Mouse (Mus musculus): ENCODE data around the gene C2cd5. TPM values are rescaled to one million over a fixed set of nuclear protein-coding genes. Genes with fewer than 3 reads are reported as not detected.

C2cd5 gene
- polyA plus RNA-seq, 1 experiment from 2014 or later = 42.8 TPM

- Histone ChIP-seq H3K4me2 (ENCODE audit: low read length) (no peak overlapping the region), H3K4me1 (ENCODE audit: control insufficient read depth, insufficient read depth, low read length) (no peaks in the 10 kb centered on the region), H3K27ac (replicated peaks; ENCODE audit: low read depth, low read length) (no peak overlapping the region), H3K36me3 (ENCODE audit: control insufficient read depth, insufficient read depth, low read length) (peaks cover 87% of the 10 kb centered on the region), H3K9ac (replicated peaks; ENCODE audit: low read length) (no peak overlapping the region), H3K4me3 (replicated peaks; ENCODE audit: low read depth, low read length) (no peak overlapping the region), H3K27me3 (ENCODE audit: control insufficient read depth, insufficient read depth, low read length) (no peaks in the 10 kb centered on the region), H3K9me3 (ENCODE audit: control insufficient read depth, low read length) (no peaks in the 10 kb centered on the region)
- ATAC-seq (ENCODE audit: low FRiP score, low TSS enrichment) (no peak), DNase-seq (no peak)
- 93% methylated on average over 2 of the region's 2 CpGs for WGBS
These were observed 65.4 kb downstream of the C2cd5 start for GRCm38 (mm10) chr6:143034503-143034902.

- Histone ChIP-seq H3K27me3 (ENCODE audit: control insufficient read depth, insufficient read depth, low read length) (no peaks in the 10 kb centered on the region), H3K4me2 (ENCODE audit: low read length) (no peak overlapping the region), H3K4me3 (replicated peaks; ENCODE audit: low read depth, low read length) (no peak overlapping the region), H3K9me3 (ENCODE audit: control insufficient read depth, low read length) (no peaks in the 10 kb centered on the region), H3K9ac (replicated peaks; ENCODE audit: low read length) (no peak overlapping the region), H3K36me3 (ENCODE audit: control insufficient read depth, insufficient read depth, low read length) (peaks cover 80% of the 10 kb centered on the region), H3K27ac (replicated peaks; ENCODE audit: low read depth, low read length) (no peak overlapping the region), H3K4me1 (ENCODE audit: control insufficient read depth, insufficient read depth, low read length) (no peaks in the 10 kb centered on the region)
- no peak for DNase-seq
- 94% methylated on average over 5 of the region's 5 CpGs for WGBS
- no peak for ATAC-seq (ENCODE audit: low FRiP score, low TSS enrichment)
These were observed 69.4 kb downstream of the C2cd5 start for GRCm38 (mm10) chr6:143030521-143030920.

GRCm38 (mm10) chr6:143027896-143028295, 72.0 kb downstream of the C2cd5 start:
- ATAC-seq (ENCODE audit: low FRiP score, low TSS enrichment) = no peak
- Histone ChIP-seq H3K36me3 (ENCODE audit: control insufficient read depth, insufficient read depth, low read length) (peaks cover 62% of the 10 kb centered on the region), H3K4me2 (ENCODE audit: low read length) (no peak overlapping the region), H3K9me3 (ENCODE audit: control insufficient read depth, low read length) (no peaks in the 10 kb centered on the region), H3K4me3 (replicated peaks; ENCODE audit: low read depth, low read length) (no peak overlapping the region), H3K9ac (replicated peaks; ENCODE audit: low read length) (no peak overlapping the region), H3K27me3 (ENCODE audit: control insufficient read depth, insufficient read depth, low read length) (no peaks in the 10 kb centered on the region), H3K27ac (replicated peaks; ENCODE audit: low read depth, low read length) (no peak overlapping the region), H3K4me1 (ENCODE audit: control insufficient read depth, insufficient read depth, low read length) (no peaks in the 10 kb centered on the region)
- DNase-seq = no peak
- WGBS = 90% methylated on average over 4 of the region's 4 CpGs

GRCm38 (mm10) chr6:143027402-143027801, 72.5 kb downstream of the C2cd5 start:
- 94% methylated on average over 10 of the region's 10 CpGs for WGBS
- Histone ChIP-seq H3K27me3 (ENCODE audit: control insufficient read depth, insufficient read depth, low read length) (no peaks in the 10 kb centered on the region), H3K4me3 (replicated peaks; ENCODE audit: low read depth, low read length) (no peak overlapping the region), H3K4me2 (ENCODE audit: low read length) (no peak overlapping the region), H3K36me3 (ENCODE audit: control insufficient read depth, insufficient read depth, low read length) (peaks cover 57% of the 10 kb centered on the region), H3K9ac (replicated peaks; ENCODE audit: low read length) (no peak overlapping the region), H3K27ac (replicated peaks; ENCODE audit: low read depth, low read length) (no peak overlapping the region), H3K9me3 (ENCODE audit: control insufficient read depth, low read length) (no peaks in the 10 kb centered on the region), H3K4me1 (ENCODE audit: control insufficient read depth, insufficient read depth, low read length) (no peaks in the 10 kb centered on the region)
- no peak for DNase-seq
- ATAC-seq (ENCODE audit: low FRiP score, low TSS enrichment) = no peak

- Histone ChIP-seq H3K9ac (replicated peaks; ENCODE audit: low read length) (no peak overlapping the region), H3K27ac (replicated peaks; ENCODE audit: low read depth, low read length) (no peak overlapping the region), H3K36me3 (ENCODE audit: control insufficient read depth, insufficient read depth, low read length) (peaks cover 40% of the 10 kb centered on the region), H3K9me3 (ENCODE audit: control insufficient read depth, low read length) (no peaks in the 10 kb centered on the region), H3K4me1 (ENCODE audit: control insufficient read depth, insufficient read depth, low read length) (no peaks in the 10 kb centered on the region), H3K27me3 (ENCODE audit: control insufficient read depth, insufficient read depth, low read length) (no peaks in the 10 kb centered on the region), H3K4me2 (ENCODE audit: low read length) (no peak overlapping the region), H3K4me3 (replicated peaks; ENCODE audit: low read depth, low read length) (no peak overlapping the region)
- ATAC-seq (ENCODE audit: low FRiP score, low TSS enrichment) (no peak), DNase-seq (no peak)
- WGBS = 96% methylated on average over 6 of the region's 6 CpGs
These were observed 76.2 kb downstream of the C2cd5 start for GRCm38 (mm10) chr6:143023691-143024090.

- Histone ChIP-seq H3K4me2 (ENCODE audit: low read length) (no peak overlapping the region), H3K4me3 (replicated peaks; ENCODE audit: low read depth, low read length) (no peak overlapping the region), H3K4me1 (ENCODE audit: control insufficient read depth, insufficient read depth, low read length) (no peaks in the 10 kb centered on the region), H3K27ac (replicated peaks; ENCODE audit: low read depth, low read length) (no peak overlapping the region), H3K27me3 (ENCODE audit: control insufficient read depth, insufficient read depth, low read length) (no peaks in the 10 kb centered on the region), H3K9ac (replicated peaks; ENCODE audit: low read length) (no peak overlapping the region), H3K36me3 (ENCODE audit: control insufficient read depth, insufficient read depth, low read length) (peaks cover 39% of the 10 kb centered on the region), H3K9me3 (ENCODE audit: control insufficient read depth, low read length) (no peaks in the 10 kb centered on the region)
- WGBS = 94% methylated on average over 8 of the region's 8 CpGs
- DNase-seq (no peak), ATAC-seq (ENCODE audit: low FRiP score, low TSS enrichment) (no peak)
These were observed 78.2 kb downstream of the C2cd5 start for GRCm38 (mm10) chr6:143021756-143022155.

GRCm38 (mm10) chr6:143020647-143021046, 79.3 kb downstream of the C2cd5 start:
- no peak overlapping the region for H3K4me3 ChIP-seq (replicated peaks; ENCODE audit: low read depth, low read length)
- H3K9ac ChIP-seq (replicated peaks; ENCODE audit: low read length) = no peak overlapping the region
- no peak for ATAC-seq (ENCODE audit: low FRiP score, low TSS enrichment)
- WGBS = 67% methylated on average over 5 of the region's 5 CpGs
- H3K27me3 ChIP-seq (ENCODE audit: control insufficient read depth, insufficient read depth, low read length) = no peaks in the 10 kb centered on the region
- H3K36me3 ChIP-seq (ENCODE audit: control insufficient read depth, insufficient read depth, low read length) = peaks cover 39% of the 10 kb centered on the region
- H3K27ac ChIP-seq (replicated peaks; ENCODE audit: low read depth, low read length) = no peak overlapping the region
- H3K4me2 ChIP-seq (ENCODE audit: low read length) = no peak overlapping the region
- H3K4me1 ChIP-seq (ENCODE audit: control insufficient read depth, insufficient read depth, low read length) = no peaks in the 10 kb centered on the region
- DNase-seq = peak; percentile 67
- no peaks in the 10 kb centered on the region for H3K9me3 ChIP-seq (ENCODE audit: control insufficient read depth, low read length)

GRCm38 (mm10) chr6:143020146-143020545, 79.8 kb downstream of the C2cd5 start:
- Histone ChIP-seq H3K9ac (replicated peaks; ENCODE audit: low read length) (no peak overlapping the region), H3K27me3 (ENCODE audit: control insufficient read depth, insufficient read depth, low read length) (no peaks in the 10 kb centered on the region), H3K4me1 (ENCODE audit: control insufficient read depth, insufficient read depth, low read length) (no peaks in the 10 kb centered on the region), H3K9me3 (ENCODE audit: control insufficient read depth, low read length) (no peaks in the 10 kb centered on the region), H3K4me2 (ENCODE audit: low read length) (no peak overlapping the region), H3K4me3 (replicated peaks; ENCODE audit: low read depth, low read length) (no peak overlapping the region), H3K27ac (replicated peaks; ENCODE audit: low read depth, low read length) (no peak overlapping the region), H3K36me3 (ENCODE audit: control insufficient read depth, insufficient read depth, low read length) (peaks cover 39% of the 10 kb centered on the region)
- ATAC-seq (ENCODE audit: low FRiP score, low TSS enrichment) = no peak
- WGBS = 95% methylated on average over 4 of the region's 4 CpGs
- DNase-seq = no peak

- 94% methylated on average over 15 of the region's 15 CpGs for WGBS
These were observed 87.3 kb downstream of the C2cd5 start for GRCm38 (mm10) chr6:143012513-143013215.

More at GRCm38 (mm10) chr6:143012513-143013215, 87.3 kb downstream of the C2cd5 start:
- Histone ChIP-seq H3K4me1 (ENCODE audit: control insufficient read depth, insufficient read depth, low read length) (no peaks in the 10 kb centered on the region), H3K4me3 (replicated peaks; ENCODE audit: low read depth, low read length) (no peak overlapping the region), H3K27me3 (ENCODE audit: control insufficient read depth, insufficient read depth, low read length) (no peaks in the 10 kb centered on the region), H3K9ac (replicated peaks; ENCODE audit: low read length) (no peak overlapping the region), H3K27ac (replicated peaks; ENCODE audit: low read depth, low read length) (no peak overlapping the region), H3K36me3 (ENCODE audit: control insufficient read depth, insufficient read depth, low read length) (peaks cover 59% of the 10 kb centered on the region), H3K9me3 (ENCODE audit: control insufficient read depth, low read length) (no peaks in the 10 kb centered on the region), H3K4me2 (ENCODE audit: low read length) (no peak overlapping the region)
- DNase-seq (no peak), ATAC-seq (ENCODE audit: low FRiP score, low TSS enrichment) (no peak)

All from midbrain, embryonic 14.5 days (tissue).